Mouse (Mus musculus): Measurements from ENCODE around the gene Ddc.

GRCm38 (mm10) chr11:11836713-11837370 lies 61.1 kb downstream of the Ddc start:
- TF ChIP-seq POLR2A (IDR thresholded peaks at IDR 0.05; ENCODE audit: low read depth, low read length) (no peak), CTCF (IDR thresholded peaks at IDR 0.05; ENCODE audit: borderline replicate concordance, insufficient read depth, low read length) (no peak)

Measured in embryonic fibroblast, embryonic 13.5 days (primary cell).